Mouse (Mus musculus) cerebellum, postnatal 4 days (tissue): ENCODE measurements around the gene Capsl.
A peak's percentile ranks its signal among the peaks of the same experiment; 100 is the strongest.

Source experiments
- DNase-seq, 2 experiments: peaks; one replicate each; pipeline ENCODE4 v3.0.0; 2022; ENCODE audit warnings: low spot score in 2 of 2, mixed read lengths in 1 of 2

The Capsl gene

DNA sequence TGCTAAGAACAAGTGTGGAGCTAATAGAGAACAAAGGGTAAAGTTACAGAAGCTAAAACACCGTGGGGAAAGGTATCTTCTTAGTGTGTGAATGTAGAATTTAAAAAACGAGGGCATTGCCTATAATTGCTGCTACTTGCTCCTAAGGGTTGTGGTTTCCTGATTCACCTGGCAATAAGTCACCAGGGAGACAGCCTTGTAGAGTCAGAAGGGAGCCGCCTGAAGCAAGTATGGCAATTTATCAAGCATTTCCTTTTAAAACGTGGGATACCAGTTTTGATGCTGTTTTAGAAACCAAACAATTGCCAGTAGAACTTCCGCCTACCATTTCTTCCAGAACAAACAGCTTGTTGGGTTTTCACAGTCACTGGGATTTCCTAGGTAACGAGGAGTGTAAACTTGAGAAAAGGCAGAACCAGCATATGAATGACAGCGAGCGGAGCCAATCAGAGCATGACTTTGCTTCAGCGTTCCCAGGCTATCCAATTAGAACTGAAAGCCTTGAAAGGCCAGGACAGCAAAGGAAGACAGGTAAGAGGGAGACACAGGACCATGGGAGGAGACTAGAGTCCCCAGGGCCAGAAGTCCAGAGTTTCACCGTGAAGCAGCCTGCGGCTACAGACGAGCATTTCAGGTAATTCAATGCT, at the start of gene Capsl:
Capsl (plus strand) TSS at position 495 of the 647 bp plus-strand sequence.
- peak in 1 of 2 experiments; percentile 47 for DNase-seq

DNA sequence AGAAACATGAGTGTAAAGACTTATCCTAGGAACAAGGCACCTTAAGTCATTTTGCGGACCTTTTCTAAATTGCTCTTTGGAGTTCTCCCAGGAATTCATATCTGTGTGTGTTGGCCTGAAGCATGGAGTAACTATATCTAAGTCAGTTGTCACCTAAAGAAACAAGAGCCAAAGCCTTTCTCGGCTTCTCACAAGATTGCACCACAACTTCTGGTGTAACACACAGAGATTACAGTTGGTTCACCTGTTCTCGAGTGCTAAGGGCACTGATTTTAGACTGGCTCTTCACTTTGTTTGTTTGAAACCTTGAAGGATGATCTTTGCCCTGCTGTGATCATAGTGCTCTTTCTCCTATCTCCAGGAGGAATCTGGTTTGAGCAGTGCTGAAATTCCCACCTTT, 26.4 kb upstream of the Capsl start:
- no peak for DNase-seq

DNA sequence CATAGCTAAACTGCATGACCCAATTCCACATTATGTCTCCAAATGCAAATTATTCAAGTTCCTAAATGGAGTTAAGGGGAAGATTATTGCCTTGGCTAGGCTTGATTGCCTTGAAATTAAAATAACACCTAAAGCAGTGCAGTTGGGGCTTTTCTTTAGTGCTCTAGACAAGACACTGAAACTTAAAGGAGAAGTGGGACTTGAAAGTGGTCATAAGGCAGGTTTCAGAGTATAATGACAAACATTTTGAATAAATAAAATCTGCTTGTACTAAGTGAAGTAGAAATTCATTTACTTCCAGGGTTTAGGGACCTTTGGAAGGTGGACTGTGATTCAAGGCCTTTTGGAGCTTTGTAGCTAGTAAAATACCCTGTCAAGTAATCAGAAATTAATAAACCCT, 14.7 kb upstream of the Capsl start:
- DNase-seq = no peak

DNA sequence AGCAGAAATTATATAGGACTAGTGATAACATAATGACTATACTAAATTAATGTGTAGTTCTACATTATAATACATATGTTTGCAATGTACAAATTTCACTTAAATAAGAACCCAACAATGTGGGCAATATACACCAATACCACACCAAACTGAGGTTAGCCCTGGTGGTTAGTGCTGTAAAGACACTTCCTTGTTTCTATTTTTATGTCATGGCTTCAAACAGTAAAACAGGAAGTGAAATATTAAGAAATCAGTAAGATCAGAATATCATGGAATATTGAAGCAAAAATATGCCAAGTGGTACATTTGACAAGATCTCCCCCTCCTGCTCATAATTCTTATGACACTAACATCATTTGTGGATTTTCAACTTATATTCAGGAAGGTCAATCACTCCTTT, 8.0 kb upstream of the Capsl start:
- DNase-seq = no peak

DNA sequence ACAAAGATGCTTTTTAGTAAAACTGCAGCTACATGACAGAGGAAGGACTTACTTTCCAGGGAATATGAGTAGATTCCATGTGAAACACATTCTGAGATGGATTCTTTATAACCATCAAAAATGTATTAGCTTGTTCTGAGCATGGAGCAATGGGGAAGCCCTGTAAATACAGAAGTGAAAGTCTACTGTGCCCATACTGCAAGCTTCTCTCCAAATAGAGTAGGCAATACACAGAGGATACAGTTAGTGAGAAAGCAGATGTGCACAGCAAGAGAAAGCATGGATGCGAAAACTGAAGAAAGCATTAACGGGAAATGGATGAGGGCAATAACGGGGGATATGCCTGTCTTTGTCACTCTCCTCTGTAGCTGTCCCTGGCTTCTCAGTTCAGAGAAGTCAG, 6.0 kb upstream of the Capsl start:
- DNase-seq = no peak

DNA sequence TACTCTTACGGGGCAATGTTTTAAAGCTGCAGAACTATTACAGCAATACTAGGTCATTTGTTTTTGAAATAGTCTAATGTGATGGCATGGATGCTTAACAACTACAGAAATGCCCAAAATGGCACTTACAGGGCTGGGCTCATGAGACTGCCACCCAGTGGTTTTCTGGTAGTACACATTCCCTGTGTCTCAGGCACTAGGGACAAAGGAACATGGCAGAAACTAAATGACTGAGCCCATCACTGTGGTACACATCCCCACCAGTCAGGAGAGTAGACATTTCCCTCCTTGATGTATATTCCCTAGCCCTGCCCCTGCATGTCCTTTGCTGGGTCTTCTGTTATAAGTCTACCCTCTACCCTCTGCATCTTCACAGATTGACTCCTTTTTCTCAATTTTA, 16.2 kb downstream of the Capsl start:
- DNase-seq = no peak

DNA sequence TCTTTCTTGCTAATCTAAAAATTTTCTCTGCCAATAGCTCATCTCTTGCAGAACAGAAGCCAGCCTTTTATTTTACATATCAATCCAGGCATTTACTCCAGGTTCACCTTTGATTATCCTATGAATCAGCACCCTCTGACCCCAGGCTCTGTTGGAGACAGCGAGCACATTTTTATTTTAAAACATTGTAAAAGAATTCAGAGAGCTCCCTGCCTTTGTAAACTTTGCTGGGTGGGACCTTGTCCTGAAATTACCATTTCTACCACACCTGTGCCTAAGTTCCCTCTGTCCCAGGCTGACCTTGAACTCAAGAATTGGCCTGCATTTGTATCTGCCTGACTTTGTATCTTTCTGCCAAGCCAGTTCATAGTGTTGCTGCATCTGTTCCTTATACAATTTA, 17.0 kb downstream of the Capsl start:
- DNase-seq = no peak

DNA sequence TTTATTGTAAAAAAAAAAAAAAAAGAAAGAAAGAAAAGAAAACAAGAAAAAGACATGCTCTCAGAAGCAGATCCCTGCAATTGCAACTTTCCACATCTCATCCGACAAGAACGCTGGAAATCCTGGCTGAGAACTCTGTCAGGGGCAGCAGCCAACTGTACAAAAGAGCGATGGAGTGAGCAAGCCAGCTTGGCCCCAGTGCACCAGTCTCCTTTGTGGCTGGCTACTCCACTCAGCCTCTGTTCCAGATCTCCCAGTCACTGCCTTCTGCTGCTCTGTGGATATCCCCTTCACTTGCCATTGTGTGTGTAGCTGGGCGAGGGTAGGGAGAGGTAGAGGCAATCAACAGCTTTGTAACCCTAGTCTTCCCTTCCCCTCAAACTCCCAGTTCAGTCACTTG, 18.4 kb downstream of the Capsl start:
- DNase-seq = no peak

DNA sequence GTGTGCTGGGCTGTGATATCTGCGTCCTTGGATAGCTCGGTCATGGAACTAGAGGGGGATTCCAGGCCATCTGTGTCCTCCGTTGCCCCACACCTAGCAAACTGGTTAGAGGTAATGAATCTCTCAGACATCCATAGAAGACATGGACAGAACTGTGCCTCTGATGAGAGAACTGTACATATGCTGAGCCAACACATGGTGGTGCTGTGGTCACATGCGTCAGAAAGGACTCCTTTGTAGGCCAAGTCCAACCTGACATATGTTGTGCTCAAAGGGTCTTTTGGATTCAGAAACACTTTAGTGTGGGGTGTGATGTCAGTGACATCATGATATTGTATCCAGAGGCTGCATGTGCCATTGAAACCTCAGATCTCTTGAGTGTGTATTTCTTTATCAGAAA, 19.4 kb downstream of the Capsl start:
- DNase-seq = peak in 1 of 2 experiments; percentile 25

DNA sequence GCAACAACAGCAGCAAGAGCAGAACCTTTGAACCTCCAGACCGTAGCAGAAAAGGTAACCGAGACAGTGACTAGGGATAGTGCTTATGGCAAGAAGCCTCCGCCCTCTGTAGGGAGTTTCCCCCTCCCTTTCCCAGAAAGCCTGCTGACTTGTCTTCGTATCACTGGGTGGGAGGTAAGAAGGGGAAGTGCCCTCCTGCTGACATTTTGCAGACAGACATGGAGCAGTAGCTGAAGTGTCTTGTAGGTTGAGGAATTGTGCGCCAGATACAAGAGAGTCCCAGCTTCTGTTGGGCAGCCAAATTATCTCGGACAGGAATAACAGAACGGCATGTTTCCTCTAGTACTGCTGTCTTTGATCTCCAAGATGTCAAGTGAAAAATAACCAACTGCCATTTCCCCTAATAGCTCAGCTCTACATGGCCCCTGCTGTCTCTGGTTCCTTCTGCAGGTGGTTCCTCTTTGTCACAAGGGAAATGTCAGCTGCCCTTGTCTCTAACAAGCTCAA, 27.7 kb downstream of the Capsl start:
- DNase-seq = no peak

DNA sequence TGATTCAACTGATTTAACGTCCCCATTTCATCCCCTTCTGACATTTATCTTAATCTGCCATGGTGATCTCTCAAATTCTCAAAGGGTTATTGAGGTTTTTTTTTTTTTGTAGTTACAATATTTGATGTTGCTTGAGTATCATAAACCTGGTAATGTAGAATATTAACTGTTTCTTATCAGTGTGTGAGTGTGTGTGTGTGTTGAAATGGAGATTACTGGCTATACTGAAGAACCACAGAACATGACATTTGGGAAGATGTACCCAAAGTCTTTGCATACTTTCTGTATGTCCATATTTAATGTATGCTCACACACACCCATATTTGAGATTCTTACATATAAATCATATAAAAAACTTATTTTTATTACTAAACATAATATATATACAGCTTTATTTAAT, 28.2 kb downstream of the Capsl start:
- DNase-seq = no peak

DNA sequence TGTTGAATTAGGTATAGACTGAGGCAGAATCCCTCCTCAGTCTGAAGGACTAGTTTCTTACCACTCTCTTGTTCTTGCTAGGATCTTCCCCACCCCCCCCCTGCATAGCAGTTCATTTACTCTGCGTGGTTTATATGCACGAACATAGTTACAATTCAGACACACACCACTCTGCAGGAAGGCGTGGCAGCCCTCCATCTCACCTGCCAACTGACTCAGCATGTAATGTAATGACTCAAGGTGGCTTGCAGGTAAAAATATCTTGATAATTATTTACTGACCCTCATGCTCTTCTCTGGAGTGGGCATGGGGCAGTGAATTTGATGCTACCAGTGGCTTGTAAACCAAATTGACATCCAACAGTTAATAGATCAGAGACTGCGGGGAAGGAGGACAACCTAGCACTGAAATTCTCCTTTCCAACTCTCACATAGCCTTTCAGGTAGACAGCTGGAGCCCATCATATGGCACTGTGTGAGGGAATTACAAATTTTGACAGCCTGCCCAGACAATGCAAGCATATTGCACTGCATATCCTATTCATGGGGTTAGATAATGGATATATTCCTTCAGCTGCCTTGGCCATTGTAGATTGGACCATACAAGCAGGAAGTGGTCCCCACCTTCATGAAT, 35.3 kb downstream of the Capsl start:
- DNase-seq = no peak

DNA sequence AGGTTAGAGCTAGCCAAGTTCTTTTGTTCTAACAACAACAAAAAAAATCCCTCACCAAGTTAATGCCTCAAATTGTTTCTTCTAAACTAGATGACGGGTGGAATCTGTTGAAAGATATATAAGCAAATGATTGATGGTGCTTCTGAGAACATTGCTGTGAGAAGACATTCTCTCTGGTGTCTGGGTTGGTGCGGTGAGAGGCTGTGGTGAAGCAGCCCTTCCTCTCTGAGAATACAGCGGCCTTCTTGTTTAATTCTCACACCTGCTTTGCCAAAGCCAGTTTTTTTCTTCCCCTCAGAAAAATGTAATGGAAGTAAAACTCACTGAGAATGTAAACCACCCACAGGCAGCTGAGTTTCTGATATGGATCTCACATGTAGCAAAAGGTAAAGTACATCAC, 36.3 kb downstream of the Capsl start:
- no peak for DNase-seq

DNA sequence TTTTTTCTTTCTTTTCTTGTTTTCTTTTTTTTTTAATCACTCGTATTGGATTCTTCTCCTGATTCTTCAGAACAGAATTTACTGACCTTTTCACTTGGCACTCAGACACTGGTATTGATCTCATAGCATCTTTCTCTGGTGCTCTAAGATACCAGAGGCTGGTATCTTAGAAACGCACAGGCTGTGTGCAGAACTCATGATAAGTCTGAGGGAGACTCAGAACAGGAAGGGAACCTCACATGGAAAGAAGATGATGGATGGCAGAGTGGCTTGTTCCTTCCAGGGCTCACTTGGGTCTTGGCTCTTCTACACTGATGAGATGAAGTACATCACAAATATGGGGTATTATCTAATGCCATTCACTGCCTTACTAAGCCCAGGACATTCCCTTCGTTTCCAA, 36.8 kb downstream of the Capsl start:
- DNase-seq = no peak

DNA sequence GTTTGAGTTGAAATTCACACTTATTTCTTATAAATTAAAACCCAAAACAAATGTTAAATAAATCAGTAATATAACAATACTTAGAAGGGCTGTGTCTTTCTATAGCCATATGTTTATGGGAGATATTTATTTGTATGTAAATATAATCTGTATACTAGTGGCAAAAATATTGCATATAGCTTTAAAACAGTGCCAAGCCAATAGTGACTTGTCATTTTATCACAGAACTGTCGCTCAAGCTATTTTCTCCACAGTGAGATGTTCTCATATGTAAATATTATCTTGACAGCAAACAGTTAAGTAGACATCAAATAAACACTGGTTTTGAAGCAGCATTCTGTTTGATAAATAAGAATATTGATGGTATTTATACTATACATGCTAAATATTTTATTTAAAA, 37.4 kb downstream of the Capsl start:
- DNase-seq = no peak

DNA sequence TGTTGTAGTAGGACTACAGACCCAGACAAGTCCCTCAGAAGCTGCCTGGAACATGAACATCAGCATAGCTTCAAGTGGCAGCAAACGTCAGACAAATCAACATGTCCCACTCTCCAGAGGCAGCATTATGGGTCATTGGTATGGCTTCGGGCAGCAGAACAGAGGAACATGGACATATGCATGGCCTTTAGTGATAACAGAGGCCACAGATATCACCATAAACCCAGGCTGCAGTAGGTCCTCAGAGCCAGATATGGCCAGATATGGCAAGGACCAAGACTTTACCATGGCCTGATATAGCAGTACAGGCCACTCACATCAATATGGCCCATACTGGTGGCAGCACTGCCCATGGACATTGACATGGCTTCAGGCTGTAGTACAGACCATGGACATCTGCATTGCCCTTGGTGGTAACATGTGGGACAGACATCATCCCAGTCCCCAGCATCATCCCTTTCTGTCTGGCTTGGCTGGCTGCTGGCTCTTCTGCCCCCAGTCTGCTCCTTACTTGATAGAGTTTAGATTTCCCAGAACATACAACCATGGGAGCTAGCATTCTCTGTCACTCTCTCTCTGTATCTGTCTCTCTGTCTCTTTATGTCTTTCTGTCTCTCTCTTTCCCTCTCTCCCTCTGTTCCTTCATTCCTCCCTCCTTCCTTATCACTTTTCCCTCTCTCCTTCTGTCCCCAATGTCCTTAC, 53.7 kb downstream of the Capsl start:
- DNase-seq = no peak

DNA sequence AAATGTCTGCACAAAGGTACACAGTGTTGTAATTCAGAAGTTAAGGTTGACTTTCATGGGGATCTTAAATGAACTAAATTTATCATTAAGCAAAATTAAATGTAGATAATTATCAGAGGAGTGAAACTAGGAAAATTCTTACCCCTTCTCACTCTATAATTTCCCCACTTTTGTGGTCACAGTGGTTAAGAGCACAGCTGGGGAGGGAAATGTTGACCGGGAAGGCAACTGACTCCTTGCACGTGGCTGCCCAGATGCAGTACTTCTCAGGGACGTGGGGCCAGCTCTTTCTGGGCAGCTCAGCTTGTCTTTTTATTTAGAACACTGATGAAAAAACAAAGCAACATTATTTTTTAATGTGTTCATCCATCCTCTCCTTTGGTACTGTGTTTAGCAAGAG, 56.2 kb downstream of the Capsl start:
- no peak for DNase-seq
